Mouse (Mus musculus) embryonic fibroblast, embryonic 13.5 days (primary cell): Measurements from ENCODE around the gene Ctnnb1.

ENCODE experiments used
- CTCF ChIP-seq: IDR thresholded peaks from 2 replicates; pipeline ENCODE4 v1.5.1; 2011; ENCODE audit warnings: mild to moderate bottlenecking, control low read depth, low read length, moderate library complexity, borderline replicate concordance; ENCODE audit not compliant: insufficient read depth
- POLR2A ChIP-seq: IDR thresholded peaks from 2 replicates; pipeline ENCODE4 v1.6.1; 2011; ENCODE audit warnings: low read depth, mild to moderate bottlenecking, control low read depth, low read length, moderate library complexity

GRCm38 (mm10) chr9:120930021-120930420 lies 1.0 kb downstream of the Ctnnb1 start:
- no peak for TF ChIP-seq CTCF
- no peak for TF ChIP-seq POLR2A
